Mouse (Mus musculus) 3134 (cell line): ENCODE data around the gene Vps18.

Source experiments
- DNase-seq: peaks from one replicate; pipeline ENCODE4 v3.0.0-alpha.2; 2011; ENCODE audit warnings: low spot score; ENCODE audit not compliant: insufficient read length; ENCODE audit errors: extremely low read depth

The Vps18 gene

DNA sequence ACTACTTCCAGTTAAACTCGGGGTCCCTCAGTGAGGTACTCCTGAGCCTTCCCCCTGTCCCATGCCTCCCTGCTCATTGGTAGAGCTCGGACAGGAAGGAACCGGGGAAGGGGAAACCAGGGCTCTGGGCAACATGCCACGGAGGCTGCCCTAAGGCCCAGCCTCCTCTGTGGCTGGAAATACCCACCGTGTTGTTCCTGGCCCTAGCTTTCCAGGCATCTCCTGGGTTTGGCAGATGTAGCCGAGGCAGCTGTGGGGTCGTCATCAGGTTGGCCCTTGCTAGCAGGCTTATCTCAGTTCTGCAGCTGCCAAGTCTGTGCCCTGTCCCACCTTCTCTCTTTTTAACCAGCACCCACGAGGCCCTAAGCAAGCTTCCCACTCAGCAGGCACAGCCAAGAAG is 32.0 kb downstream of the Vps18 start:
- no peak for DNase-seq

DNA sequence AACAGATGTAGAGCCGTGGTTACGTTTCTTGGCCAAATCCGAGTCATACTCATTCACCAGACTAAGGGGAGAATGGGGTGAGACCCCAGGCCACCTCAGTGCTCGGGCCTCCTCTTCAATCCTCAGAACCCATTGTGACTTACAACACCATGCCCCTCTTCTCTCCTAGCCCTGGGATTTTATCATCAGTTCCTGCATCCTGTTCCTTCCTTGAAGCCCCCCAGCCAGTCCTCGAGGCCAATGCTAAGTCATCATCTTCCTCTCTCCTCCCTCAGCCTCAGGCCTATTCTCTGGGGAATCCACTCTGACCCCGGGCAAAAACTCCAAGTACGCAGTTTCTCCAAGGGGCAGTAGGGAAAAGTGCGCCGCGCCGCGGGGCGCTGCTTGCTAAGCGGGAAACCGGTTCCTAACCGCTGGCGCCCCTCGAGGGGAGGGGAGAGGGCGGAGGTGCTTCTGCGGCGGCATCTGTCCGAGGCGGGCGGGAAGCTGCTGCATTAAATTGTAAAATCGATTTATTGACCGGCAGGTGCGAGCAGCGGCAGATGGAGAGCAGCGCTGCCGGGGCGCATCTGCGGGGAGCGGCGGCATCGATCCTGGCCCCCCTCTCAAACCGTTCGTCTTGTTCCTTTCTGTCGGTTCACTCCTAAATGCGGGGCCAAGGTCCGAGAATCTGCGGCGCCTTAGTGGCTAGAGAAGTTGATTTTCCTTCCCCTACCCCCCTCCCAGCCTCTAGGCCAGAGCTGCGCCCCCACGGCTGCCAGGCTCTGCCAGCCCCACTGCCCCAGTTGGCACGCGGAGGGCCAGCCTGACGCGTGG is 33.4 kb downstream of the Vps18 start:
- no peak for DNase-seq

DNA sequence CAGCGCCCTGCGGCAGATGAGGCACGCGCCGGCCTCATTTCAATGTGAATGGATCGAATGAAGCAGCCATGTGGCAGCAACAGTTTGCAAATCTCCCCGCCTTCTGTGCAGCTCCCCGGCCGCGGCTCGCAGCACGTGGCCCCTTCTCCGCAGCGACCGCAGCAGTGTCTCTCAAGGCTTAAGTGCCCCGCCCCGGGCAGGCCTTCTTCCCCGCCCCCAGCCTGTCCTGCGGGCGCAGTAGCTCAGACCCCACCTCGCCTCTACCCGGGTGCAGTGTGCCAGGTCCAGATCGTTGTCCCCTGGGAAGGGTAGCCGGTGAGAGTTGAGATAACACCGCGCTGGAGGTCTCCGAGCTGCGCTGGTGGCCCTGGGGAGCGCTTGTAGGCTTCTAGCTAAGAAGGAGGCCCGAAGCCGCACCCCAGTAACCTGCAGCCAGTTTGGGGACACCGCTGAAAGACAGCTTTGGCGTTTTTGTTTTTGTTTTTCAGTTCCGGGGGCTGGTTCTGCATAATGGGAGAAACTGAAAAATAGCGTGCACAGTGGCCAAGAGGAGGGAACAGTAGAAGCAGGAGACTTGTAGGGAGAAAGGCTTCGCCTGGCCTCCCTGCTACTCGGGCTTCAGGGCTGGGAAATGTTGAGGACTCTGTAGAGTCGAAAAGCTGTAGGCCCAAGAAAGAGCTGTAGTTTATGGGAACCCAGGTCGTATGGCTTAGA is 34.2 kb downstream of the Vps18 start:
- DNase-seq: no peak

DNA sequence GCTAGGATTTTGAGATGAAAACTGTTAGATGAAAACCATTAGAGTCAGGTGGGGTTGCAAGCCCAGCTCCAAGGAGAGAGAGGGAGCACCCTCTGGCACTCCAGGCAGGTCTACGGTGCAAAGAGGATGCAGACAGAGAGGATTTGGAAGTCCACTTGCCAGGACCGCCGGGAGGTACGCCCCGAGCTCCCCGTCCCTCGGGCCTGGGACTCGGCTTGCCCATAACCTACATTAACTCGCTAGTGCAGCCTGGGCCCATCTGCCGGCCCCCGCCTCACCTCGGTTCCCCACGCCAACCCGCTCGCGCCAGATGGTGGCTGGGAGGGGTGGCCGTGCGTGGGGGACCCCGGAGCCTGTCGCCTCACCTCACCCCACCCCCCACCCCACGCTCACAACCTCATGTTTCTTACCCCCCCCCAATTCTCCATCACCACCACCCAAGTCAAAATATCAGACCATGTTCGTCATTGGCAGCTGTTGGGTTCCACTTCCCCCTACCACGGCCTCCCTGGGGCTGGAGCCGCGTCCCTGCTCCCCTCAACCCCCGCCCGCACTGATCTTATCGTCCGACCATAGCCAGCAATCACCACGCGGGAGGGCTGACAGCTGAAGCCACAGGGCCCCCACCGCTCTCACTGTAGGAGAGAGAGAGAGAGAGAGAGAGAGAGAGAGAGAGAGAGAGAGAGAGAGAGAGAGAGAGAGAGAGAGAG is 35.5 kb downstream of the Vps18 start:
- DNase-seq: no peak

DNA sequence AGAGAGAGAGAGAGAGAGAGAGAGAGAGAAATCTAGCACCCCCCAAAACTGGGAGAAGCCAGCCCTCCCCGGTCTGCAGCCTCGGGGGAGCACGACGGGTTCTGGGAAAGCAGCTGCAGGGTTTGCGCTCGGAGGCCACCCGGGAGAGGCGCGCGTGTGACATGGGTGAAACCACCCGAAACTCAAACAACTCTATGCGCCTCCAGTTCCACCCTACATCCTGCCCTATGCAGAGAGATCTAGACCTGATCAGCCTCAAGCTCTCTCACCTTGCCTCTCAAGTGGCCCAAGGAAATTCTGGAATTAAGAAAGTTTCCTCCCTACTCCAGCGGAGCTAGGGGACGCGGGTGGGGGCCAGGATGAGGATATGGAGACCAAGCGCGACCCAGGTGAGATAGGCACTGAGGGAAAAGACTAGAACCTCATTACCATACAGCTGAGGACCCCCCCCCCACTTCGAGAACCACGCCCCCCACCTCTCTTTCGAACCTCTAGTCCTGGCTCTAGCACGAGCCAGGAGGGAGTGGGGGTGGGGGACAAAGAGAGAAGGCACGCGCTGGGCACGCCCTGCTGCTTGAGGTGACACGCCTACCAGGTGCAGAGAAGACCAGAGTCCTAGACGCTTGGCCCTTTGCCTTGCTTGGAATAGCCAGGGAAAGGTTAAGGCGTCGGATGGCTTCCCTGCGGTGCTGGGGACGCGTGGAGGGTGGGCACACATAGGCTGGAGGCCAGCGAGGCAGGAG is 36.2 kb downstream of the Vps18 start:
- no peak for DNase-seq

DNA sequence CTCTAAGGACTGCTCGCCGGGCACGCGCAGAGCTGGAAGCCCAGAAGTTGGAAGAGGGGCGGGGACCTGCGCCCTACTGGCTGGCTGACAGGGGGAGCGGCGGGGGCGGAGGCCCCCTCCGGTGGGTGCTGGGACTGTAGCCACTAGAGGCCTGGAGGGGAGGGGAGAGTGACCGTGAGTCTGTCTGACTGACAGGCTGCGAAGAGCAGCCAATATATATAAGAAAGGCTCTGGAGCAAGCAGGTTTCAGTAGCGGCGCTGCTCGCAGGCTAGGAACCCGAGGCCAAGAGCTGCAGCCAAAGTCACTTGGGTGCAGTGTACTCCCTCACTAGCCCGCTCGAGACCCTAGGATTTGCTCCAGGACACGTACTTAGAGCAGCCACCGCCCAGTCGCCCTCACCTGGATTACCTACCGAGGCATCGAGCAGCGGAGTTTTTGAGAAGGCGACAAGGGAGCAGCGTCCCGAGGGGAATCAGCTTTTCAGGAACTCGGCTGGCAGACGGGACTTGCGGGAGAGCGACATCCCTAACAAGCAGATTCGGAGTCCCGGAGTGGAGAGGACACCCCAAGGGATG is 37.1 kb downstream of the Vps18 start, which contains the start of gene Dll4:
TSS of gene Dll4 (plus strand) at position 217 of the 576 bp plus-strand sequence.
- DNase-seq: no peak

DNA sequence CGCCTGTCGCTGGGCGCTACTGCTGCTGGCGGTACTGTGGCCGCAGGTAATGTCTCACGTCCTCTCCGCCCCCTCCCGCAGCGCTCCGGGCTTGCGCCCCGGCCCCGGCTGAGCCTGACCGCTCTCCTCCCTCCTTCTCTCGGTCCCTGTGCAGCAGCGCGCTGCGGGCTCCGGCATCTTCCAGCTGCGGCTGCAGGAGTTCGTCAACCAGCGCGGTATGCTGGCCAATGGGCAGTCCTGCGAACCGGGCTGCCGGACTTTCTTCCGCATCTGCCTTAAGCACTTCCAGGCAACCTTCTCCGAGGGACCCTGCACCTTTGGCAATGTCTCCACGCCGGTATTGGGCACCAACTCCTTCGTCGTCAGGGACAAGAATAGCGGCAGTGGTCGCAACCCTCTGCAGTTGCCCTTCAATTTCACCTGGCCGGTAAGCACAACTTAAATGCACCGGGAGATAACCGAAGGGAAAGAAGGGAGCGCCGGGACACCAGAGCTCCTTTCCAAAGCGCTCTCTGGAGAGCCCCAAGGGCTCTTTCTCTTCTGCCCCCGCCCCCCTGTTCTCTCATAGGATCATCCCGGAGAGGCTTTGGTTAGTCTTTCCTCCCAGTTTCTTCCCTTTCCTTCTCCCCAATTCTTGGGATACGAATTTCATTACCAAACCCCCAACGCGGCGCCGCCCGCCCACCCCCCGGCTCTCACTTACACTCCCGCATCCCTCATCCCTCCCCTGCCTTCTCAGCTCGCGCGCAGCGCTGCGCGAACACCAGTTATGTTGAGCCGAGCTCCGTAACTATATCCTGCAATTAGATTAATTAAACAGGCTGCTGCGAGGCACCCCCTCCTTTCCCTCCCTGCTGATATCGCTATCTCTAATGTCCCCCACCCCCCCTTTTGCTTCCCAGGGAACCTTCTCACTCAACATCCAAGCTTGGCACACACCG is 37.9 kb downstream of the Vps18 start:
- DNase-seq: no peak

DNA sequence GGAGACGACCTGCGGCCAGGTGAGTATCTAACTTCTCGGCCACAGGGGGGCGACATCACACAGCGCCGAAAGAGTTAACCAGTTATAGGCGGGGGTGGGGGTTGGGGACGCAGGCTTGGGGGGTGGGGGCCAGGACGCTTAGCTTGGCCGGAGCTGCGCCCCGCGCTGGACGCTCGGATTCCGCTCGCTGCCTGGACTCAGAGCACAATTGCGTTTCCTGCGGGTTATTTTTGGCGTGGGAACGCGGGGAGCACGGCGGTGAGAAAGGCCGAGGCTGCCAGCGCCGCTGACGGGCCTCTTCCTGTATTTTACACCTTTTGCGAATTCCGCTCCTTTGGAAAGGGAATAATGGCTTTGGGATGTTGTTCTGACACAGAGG is 38.6 kb downstream of the Vps18 start:
- no peak for DNase-seq

DNA sequence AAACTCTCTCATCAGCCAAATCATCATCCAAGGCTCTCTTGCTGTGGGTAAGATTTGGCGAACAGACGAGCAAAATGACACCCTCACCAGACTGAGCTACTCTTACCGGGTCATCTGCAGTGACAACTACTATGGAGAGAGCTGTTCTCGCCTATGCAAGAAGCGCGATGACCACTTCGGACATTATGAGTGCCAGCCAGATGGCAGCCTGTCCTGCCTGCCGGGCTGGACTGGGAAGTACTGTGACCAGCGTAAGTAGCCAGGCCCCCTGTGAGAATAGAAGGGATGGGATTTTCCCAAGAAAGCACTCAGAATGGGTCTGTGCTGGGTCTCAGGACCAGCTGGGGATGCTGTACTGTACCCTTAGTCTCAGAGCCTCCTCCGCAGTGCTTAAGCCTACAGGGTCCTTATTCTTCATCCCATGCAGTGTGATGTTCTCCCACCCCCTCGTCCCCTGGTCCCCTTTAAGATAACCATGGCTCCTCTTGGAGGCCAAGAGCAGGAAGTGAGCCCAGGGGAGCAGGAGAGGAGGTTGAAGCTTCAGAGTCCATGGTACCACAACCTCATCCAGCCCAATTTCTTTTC is 39.5 kb downstream of the Vps18 start:
- no peak for DNase-seq

DNA sequence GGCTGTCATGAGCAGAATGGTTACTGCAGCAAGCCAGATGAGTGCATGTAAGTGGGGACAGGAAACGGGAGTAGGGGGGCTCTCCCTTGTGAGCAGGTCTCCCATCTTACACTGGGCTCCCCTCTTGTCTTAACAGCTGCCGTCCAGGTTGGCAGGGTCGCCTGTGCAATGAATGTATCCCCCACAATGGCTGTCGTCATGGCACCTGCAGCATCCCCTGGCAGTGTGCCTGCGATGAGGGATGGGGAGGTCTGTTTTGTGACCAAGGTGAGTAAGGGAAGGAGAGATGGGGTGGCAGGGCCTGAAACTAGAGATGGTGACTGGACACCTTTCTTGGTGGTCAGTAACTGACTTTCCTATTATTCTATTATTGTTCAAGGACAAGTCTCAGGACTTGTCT is 40.0 kb downstream of the Vps18 start:
- DNase-seq: no peak

DNA sequence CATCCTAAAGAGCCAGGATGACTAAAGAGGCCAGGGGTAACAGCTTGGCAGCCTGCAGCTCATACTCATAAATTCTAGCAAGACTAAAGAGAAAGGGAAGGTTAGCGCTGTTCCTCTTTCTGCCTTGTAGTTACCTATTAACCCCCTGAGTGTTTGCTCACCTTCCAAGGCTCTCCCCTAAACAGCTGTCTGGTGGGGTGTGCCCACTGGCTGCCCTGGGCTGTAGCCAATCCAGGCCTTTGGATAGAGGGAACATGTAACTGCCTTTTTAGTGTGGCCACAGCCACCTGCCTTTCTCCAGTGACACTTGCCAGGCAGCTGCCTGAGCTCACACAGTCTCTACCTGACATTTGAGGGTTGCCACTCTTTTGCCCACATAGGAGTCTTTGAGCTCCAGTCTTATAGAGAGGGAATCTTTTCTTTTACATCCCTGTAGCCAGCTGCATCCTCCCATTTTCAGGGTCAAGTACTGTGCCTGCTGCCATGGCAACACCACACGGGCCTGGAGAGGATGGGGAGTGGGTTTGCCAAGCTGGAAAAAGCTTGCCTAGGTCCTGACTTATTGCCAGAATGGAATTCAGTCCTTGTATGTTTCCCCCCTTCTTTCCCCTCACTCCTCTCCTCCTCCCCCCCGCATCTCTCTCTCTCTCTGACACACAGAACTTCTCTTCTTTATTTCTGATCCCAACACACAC is 40.7 kb downstream of the Vps18 start:
- no peak for DNase-seq

DNA sequence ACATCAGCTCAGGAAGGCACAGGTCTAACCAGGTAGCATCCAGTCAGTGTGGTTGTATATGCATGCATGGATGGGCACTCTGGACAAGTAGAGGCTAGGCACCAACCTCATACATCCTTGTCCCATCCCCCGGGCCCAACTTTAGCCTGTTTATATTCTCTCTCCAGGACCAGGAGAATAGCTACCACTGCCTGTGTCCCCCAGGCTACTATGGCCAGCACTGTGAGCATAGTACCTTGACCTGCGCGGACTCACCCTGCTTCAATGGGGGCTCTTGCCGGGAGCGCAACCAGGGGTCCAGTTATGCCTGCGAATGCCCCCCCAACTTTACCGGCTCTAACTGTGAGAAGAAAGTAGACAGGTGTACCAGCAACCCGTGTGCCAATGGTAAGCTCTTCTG is 42.3 kb downstream of the Vps18 start:
- no peak for DNase-seq

DNA sequence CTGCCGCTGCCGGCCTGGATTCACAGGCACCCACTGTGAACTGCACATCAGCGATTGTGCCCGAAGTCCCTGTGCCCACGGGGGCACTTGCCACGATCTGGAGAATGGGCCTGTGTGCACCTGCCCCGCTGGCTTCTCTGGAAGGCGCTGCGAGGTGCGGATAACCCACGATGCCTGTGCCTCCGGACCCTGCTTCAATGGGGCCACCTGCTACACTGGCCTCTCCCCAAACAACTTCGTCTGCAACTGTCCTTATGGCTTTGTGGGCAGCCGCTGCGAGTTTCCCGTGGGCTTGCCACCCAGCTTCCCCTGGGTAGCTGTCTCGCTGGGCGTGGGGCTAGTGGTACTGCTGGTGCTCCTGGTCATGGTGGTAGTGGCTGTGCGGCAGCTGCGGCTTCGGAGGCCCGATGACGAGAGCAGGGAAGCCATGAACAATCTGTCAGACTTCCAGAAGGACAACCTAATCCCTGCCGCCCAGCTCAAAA is 43.7 kb downstream of the Vps18 start:
- DNase-seq: no peak

DNA sequence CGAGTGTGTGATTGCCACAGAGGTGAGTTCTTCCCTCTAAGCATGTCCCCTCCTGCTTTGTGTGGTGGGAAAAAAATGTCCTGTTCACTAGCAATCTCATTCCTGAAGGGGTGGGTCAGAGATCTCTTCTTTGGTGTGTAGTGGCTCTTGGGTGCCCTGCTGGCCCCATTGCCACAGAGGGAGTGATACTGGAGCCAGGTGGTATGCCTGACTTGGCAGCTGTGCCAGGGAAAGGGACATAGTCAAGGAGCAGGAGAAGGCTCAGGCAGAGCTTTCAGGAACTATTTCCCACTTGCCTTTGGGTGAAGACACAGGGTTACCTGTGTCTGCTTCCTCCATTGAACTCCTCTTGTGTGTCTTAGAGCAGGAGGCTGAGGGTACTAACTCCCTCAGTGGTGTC is 45.6 kb downstream of the Vps18 start:
- DNase-seq: no peak

DNA sequence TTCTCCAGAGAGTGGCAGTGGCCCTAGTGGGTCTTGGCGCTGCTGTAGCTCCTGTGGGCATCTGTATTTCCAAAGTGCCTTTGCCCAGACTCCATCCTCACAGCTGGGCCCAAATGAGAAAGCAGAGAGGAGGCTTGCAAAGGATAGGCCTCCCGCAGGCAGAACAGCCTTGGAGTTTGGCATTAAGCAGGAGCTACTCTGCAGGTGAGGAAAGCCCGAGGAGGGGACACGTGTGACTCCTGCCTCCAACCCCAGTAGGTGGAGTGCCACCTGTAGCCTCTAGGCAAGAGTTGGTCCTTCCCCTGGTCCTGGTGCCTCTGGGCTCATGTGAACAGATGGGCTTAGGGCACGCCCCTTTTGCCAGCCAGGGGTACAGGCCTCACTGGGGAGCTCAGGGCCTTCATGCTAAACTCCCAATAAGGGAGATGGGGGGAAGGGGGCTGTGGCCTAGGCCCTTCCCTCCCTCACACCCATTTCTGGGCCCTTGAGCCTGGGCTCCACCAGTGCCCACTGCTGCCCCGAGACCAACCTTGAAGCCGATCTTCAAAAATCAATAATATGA is 46.5 kb downstream of the Vps18 start:
- no peak for DNase-seq

DNA sequence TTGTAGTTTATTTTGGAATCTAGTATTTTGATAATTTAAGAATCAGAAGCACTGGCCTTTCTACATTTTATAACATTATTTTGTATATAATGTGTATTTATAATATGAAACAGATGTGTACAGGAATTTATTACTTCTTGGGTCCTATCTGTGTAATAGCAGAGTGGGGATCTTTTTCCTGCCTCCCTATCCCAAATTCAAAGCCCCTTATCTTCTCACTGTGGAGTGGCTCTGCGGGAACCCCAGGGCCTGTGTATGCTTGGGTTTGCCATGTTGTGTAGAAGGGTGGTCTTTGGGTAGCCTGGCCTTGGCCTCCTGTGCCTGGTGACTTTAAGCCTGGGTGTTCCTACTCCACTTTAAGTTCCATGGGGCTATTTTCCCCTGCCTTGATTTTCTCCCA is 47.0 kb downstream of the Vps18 start:
- DNase-seq: no peak

DNA sequence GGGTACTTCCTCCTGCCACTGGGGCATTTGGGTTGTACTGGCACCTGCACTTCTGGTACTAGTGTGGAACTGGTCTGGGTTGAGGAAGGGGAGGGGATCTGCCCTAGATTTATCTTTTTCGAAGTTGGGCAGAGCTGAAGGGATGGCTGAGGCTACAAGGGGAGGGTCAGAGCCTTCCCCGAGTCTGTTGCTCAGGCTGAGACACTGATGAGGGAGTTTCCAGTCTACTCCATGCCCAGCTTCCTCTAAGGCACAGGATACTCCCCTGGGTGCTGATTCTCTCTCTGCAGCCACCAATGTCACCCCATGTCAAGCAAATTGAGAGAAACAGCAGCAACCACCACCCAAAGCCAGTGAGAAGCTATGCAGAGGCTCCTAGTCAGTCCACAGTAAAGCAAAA is 47.5 kb downstream of the Vps18 start:
- no peak for DNase-seq

DNA sequence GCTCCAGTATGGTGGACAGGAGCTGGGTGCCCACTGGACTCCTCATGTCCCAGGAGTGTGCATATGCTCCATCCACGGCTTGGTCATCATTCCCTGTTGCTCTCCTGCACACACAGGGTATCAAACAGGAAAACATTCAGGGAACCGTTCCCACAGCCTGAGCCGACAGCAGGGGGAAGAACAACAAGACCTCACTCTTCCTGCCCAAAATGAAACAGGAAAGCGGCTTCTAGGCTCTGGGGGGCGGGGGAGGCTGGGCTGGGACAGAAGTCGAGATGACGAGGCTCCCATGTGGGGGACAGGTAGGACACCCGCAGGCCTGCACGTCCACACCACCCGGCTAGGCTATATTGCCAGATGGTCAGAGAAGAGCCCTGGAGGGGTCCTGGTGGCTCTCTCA is 47.9 kb downstream of the Vps18 start:
- DNase-seq: no peak
